Mouse (Mus musculus): ENCODE measurements around the gene Napepld.

- TF ChIP-seq POLR2A (IDR thresholded peaks at IDR 0.05; ENCODE audit: low read depth, low read length) (no peak), CTCF (IDR thresholded peaks at IDR 0.05; ENCODE audit: borderline replicate concordance, insufficient read depth, low read length) (0 out of 2 replicates have a peak, but pooled peaks have one; percentile 45)
Observed at GRCm38 (mm10) chr5:21640961-21641360, 60.2 kb downstream of the Napepld start.

Data from embryonic fibroblast, embryonic 13.5 days (primary cell).